Mouse (Mus musculus): ENCODE measurements at regions not wholly inside any gene's neighbourhood (a gene's known extent, or its start where the extent isn't known, plus 50 kb on each side); places are given as distances from the start of the nearest gene placed in this dataset.
A peak's percentile ranks its signal among the peaks of the same experiment; 100 is the strongest.
"Not testable (repeated sequence)": the region's sequence is repeated elsewhere in the genome, so short reads cannot be mapped to it uniquely, and the experiment has no call there.

GRCm38 (mm10) chr3:82290373-82290772 is 67.5 kb upstream of the Map9 start:
- 71% methylated on average over 2 of the region's 2 CpGs for WGBS
- no peaks in the 10 kb centered on the region for H3K4me1 ChIP-seq (replicated peaks; ENCODE audit: insufficient read depth, low read length)
- H3K4me3 ChIP-seq (replicated peaks; ENCODE audit: low read depth, low read length) = no peak overlapping the region
- ATAC-seq (replicated peaks; ENCODE audit: low FRiP score, low read depth) (no peak), DNase-seq (ENCODE audit: low spot score) (no peak)
- H3K27me3 ChIP-seq (ENCODE audit: insufficient read depth, low read length) = no peaks in the 10 kb centered on the region
- TF ChIP-seq CTCF (IDR thresholded peaks at IDR 0.05; ENCODE audit: low read depth) = no peak
- no peak overlapping the region for H3K4me2 ChIP-seq (ENCODE audit: low read length)
- no peaks in the 10 kb centered on the region for H3K9me3 ChIP-seq (replicated peaks; ENCODE audit: low read length)
- H3K9ac ChIP-seq (ENCODE audit: low read depth, low read length) = no peak overlapping the region
- H3K36me3 ChIP-seq (ENCODE audit: insufficient read depth, low read length) = no peaks in the 10 kb centered on the region
- no peak overlapping the region for H3K27ac ChIP-seq

- no peak overlapping the region for H3K4me2 ChIP-seq (ENCODE audit: low read length)
- 76% methylated on average over 6 of the region's 6 CpGs for WGBS
These were observed 68.8 kb upstream of the Map9 start for GRCm38 (mm10) chr3:82288996-82289395.

GRCm38 (mm10) chr3:82276977-82277714 is 80.7 kb upstream of the Map9 start:
- H3K9me3 ChIP-seq (replicated peaks; ENCODE audit: low read length) = no peaks in the 10 kb centered on the region
- H3K36me3 ChIP-seq (ENCODE audit: insufficient read depth, low read length) = no peaks in the 10 kb centered on the region
- no peak overlapping the region for H3K4me3 ChIP-seq (replicated peaks; ENCODE audit: low read depth, low read length)
- H3K27ac ChIP-seq = no peak overlapping the region
- H3K4me2 ChIP-seq (ENCODE audit: low read length) = no peak overlapping the region
- no peaks in the 10 kb centered on the region for H3K27me3 ChIP-seq (ENCODE audit: insufficient read depth, low read length)
- no peaks in the 10 kb centered on the region for H3K4me1 ChIP-seq (replicated peaks; ENCODE audit: insufficient read depth, low read length)
- ATAC-seq (replicated peaks; ENCODE audit: low FRiP score, low read depth) = no peak
- no peak for TF ChIP-seq CTCF (IDR thresholded peaks at IDR 0.05; ENCODE audit: low read depth)
- H3K9ac ChIP-seq (ENCODE audit: low read depth, low read length) = no peak overlapping the region
- peak; percentile 63 for DNase-seq (ENCODE audit: low spot score)

More at GRCm38 (mm10) chr3:82288996-82289395, 68.8 kb upstream of the Map9 start:
- DNase-seq (ENCODE audit: low spot score) (no peak), ATAC-seq (replicated peaks; ENCODE audit: low FRiP score, low read depth) (no peak)
- H3K27me3 ChIP-seq (ENCODE audit: insufficient read depth, low read length) = no peaks in the 10 kb centered on the region
- no peaks in the 10 kb centered on the region for H3K9me3 ChIP-seq (replicated peaks; ENCODE audit: low read length)
- H3K9ac ChIP-seq (ENCODE audit: low read depth, low read length) = no peak overlapping the region
- H3K36me3 ChIP-seq (ENCODE audit: insufficient read depth, low read length) = no peaks in the 10 kb centered on the region
- no peak overlapping the region for H3K4me3 ChIP-seq (replicated peaks; ENCODE audit: low read depth, low read length)
- H3K27ac ChIP-seq = no peak overlapping the region
- no peak for TF ChIP-seq CTCF (IDR thresholded peaks at IDR 0.05; ENCODE audit: low read depth)
- H3K4me1 ChIP-seq (replicated peaks; ENCODE audit: insufficient read depth, low read length) = no peaks in the 10 kb centered on the region

GRCm38 (mm10) chr3:82275822-82276203 is 82.0 kb upstream of the Map9 start:
- Histone ChIP-seq H3K4me1 (replicated peaks; ENCODE audit: insufficient read depth, low read length) (no peaks in the 10 kb centered on the region), H3K9ac (ENCODE audit: low read depth, low read length) (no peak overlapping the region), H3K36me3 (ENCODE audit: insufficient read depth, low read length) (no peaks in the 10 kb centered on the region), H3K9me3 (replicated peaks; ENCODE audit: low read length) (no peaks in the 10 kb centered on the region), H3K4me3 (replicated peaks; ENCODE audit: low read depth, low read length) (no peak overlapping the region), H3K27me3 (ENCODE audit: insufficient read depth, low read length) (no peaks in the 10 kb centered on the region), H3K27ac (no peak overlapping the region), H3K4me2 (ENCODE audit: low read length) (no peak overlapping the region)
- DNase-seq (ENCODE audit: low spot score) (no peak), ATAC-seq (replicated peaks; ENCODE audit: low FRiP score, low read depth) (no peak)
- 62% methylated on average over 4 of the region's 4 CpGs for WGBS
- TF ChIP-seq CTCF (IDR thresholded peaks at IDR 0.05; ENCODE audit: low read depth) = no peak

GRCm38 (mm10) chr3:82274945-82275821 is 82.7 kb upstream of the Map9 start:
- no peak overlapping the region for H3K4me3 ChIP-seq (replicated peaks; ENCODE audit: low read depth, low read length)
- H3K36me3 ChIP-seq (ENCODE audit: insufficient read depth, low read length) = no peaks in the 10 kb centered on the region
- ATAC-seq (replicated peaks; ENCODE audit: low FRiP score, low read depth) (peak; percentile 68; the same call in 1 of the 2 replicates), DNase-seq (ENCODE audit: low spot score) (peak; percentile 93)
- H3K27me3 ChIP-seq (ENCODE audit: insufficient read depth, low read length) = no peaks in the 10 kb centered on the region
- H3K9me3 ChIP-seq (replicated peaks; ENCODE audit: low read length) = no peaks in the 10 kb centered on the region
- peak overlapping the region; percentile 3 for H3K27ac ChIP-seq
- WGBS = 42% methylated on average over 7 of the region's 7 CpGs
- no peak for TF ChIP-seq CTCF (IDR thresholded peaks at IDR 0.05; ENCODE audit: low read depth)
- H3K4me2 ChIP-seq (ENCODE audit: low read length) = no peak overlapping the region
- no peaks in the 10 kb centered on the region for H3K4me1 ChIP-seq (replicated peaks; ENCODE audit: insufficient read depth, low read length)
- no peak overlapping the region for H3K9ac ChIP-seq (ENCODE audit: low read depth, low read length)

GRCm38 (mm10) chr3:82274196-82274937 is 83.5 kb upstream of the Map9 start:
- TF ChIP-seq CTCF (IDR thresholded peaks at IDR 0.05; ENCODE audit: low read depth) = no peak
- H3K36me3 ChIP-seq (ENCODE audit: insufficient read depth, low read length) = no peaks in the 10 kb centered on the region
- WGBS = 46% methylated on average over 6 of the region's 6 CpGs
- peak overlapping the region; percentile 3 for H3K27ac ChIP-seq
- DNase-seq (ENCODE audit: low spot score) (peak; percentile 21), ATAC-seq (replicated peaks; ENCODE audit: low FRiP score, low read depth) (no peak)
- H3K4me1 ChIP-seq (replicated peaks; ENCODE audit: insufficient read depth, low read length) = no peaks in the 10 kb centered on the region
- no peak overlapping the region for H3K9ac ChIP-seq (ENCODE audit: low read depth, low read length)
- no peak overlapping the region for H3K4me2 ChIP-seq (ENCODE audit: low read length)
- no peak overlapping the region for H3K4me3 ChIP-seq (replicated peaks; ENCODE audit: low read depth, low read length)
- H3K9me3 ChIP-seq (replicated peaks; ENCODE audit: low read length) = no peaks in the 10 kb centered on the region
- H3K27me3 ChIP-seq (ENCODE audit: insufficient read depth, low read length) = no peaks in the 10 kb centered on the region

- not testable (repeated sequence) for H3K4me2 ChIP-seq (ENCODE audit: low read length); H3K27me3 ChIP-seq (ENCODE audit: insufficient read depth, low read length); H3K4me3 ChIP-seq (replicated peaks; ENCODE audit: low read depth, low read length); H3K4me1 ChIP-seq (replicated peaks; ENCODE audit: insufficient read depth, low read length); DNase-seq (ENCODE audit: low spot score); H3K9ac ChIP-seq (ENCODE audit: low read depth, low read length); H3K27ac ChIP-seq; H3K36me3 ChIP-seq (ENCODE audit: insufficient read depth, low read length); H3K9me3 ChIP-seq (replicated peaks; ENCODE audit: low read length)
- peak; percentile 85 for ATAC-seq (replicated peaks; ENCODE audit: low FRiP score, low read depth)
- WGBS = 69% methylated on average over 2 of the region's 2 CpGs
These were observed 84.3 kb upstream of the Map9 start for GRCm38 (mm10) chr3:82273511-82273910.
